Mouse (Mus musculus) neural tube, embryonic 12.5 days (tissue): ENCODE measurements around the gene Ccr6. TPM values are rescaled to one million over a fixed set of nuclear protein-coding genes. Genes with fewer than 3 reads are reported as not detected.

Experiments
- polyA plus RNA-seq: library from polyadenylated mRNA; unstranded; fragments of >200 nt; fragmentation: Nextera tagmentation; extraction: Ambion mirVana; gene quantifications from 2 replicates; pipeline ENCODE4 v1.2.1, GENCODE M21; 2016

Ccr6 gene
- polyA plus RNA-seq, 1 experiment from 2014 or later, result not detected

Other genes with a start within 250 kb of the Ccr6 start
- gene Gm49673, start 88.3 kb upstream of the Ccr6 start, polyA plus RNA-seq, result 0.30 TPM in 1 of 2 replicates, not detected in the other
- 14.8 and 15.6 TPM in 2 replicates for gene Rnaset2a, start 87.9 kb upstream of the Ccr6 start, polyA plus RNA-seq
- gene Fgfr1op, start 70.5 kb upstream of the Ccr6 start, polyA plus RNA-seq, result 34.5 and 37.2 TPM in 2 replicates
- 162 and 168 TPM in 2 replicates for gene Mpc1, start 46.9 kb downstream of the Ccr6 start, polyA plus RNA-seq
- gene Sft2d1, start 75.1 kb downstream of the Ccr6 start, polyA plus RNA-seq, result 104 and 109 TPM in 2 replicates
- 4.0 and 5.2 TPM in 2 replicates for gene Prr18, start 101.4 kb downstream of the Ccr6 start, polyA plus RNA-seq
- gene T2, start 119.9 kb downstream of the Ccr6 start, polyA plus RNA-seq, result 0.41 and 0.44 TPM in 2 replicates
- gene T, start 198.4 kb downstream of the Ccr6 start, polyA plus RNA-seq, result 1.3 and 2.0 TPM in 2 replicates